Mouse (Mus musculus) liver, embryonic 16.5 days (tissue): ENCODE measurements around the gene Map4k1. TPM values are rescaled to one million over a fixed set of nuclear protein-coding genes. Genes with fewer than 3 reads are reported as not detected.

Source experiments
- ATAC-seq: fragments of 200-750 bp; cut with Nextera tagmentation; 2 replicates; pipeline ENCODE4 v1.8.0; 2017; ENCODE audit warnings: low read depth, mild to moderate bottlenecking, moderate number of reproducible peaks, moderate library complexity
- H3K27ac ChIP-seq: fragments of 300-500 bp; sonication (generic); 2 replicates; pipeline ENCODE4 v1.5.1; 2014; ENCODE audit warnings: mild to moderate bottlenecking, low read length
- H3K27me3 ChIP-seq: fragments of 300-500 bp; sonication (generic); 2 replicates; pipeline ENCODE4 v1.6.1; 2014; ENCODE audit warnings: low read depth, low read length, mixed read lengths; ENCODE audit not compliant: control insufficient read depth, insufficient read depth
- H3K36me3 ChIP-seq: fragments of 300-500 bp; sonication (generic); 2 replicates; pipeline ENCODE4 v1.6.1; 2014; ENCODE audit warnings: mild to moderate bottlenecking; ENCODE audit not compliant: control insufficient read depth, insufficient read depth
- H3K4me1 ChIP-seq: fragments of 300-500 bp; sonication (generic); 2 replicates; pipeline ENCODE4 v1.6.1; 2014; ENCODE audit warnings: low read depth, low read length, mixed read lengths; ENCODE audit not compliant: control insufficient read depth
- H3K4me2 ChIP-seq: fragments of 300-500 bp; sonication (generic); 2 replicates; pipeline ENCODE4 v1.6.1; 2014; ENCODE audit warnings: low read depth, low read length, mixed read lengths
- H3K4me3 ChIP-seq: fragments of 300-500 bp; sonication (generic); 2 replicates; pipeline ENCODE4 v1.5.1; 2014; ENCODE audit warnings: low read depth, mild to moderate bottlenecking, low read length
- H3K9ac ChIP-seq: fragments of 300-500 bp; sonication (generic); 2 replicates; pipeline ENCODE4 v1.6.1; 2014; ENCODE audit warnings: low read depth, low read length
- H3K9me3 ChIP-seq: fragments of 300-500 bp; sonication (generic); replicated peaks from 2 replicates; pipeline ENCODE4 v1.6.1; 2016; ENCODE audit warnings: low read length; ENCODE audit not compliant: control insufficient read depth
- WGBS: fragments of 180-500 bp; shearing (Covaris S2); extraction: QIAGEN DNeasy Blood & Tissue Kit; methylation state at CpG from one replicate; pipeline ENCODE4 v1.1.7; 2014; ENCODE audit not compliant: insufficient replicate concordance; 5-methylcytosine and 5-hydroxymethylcytosine counted together
- polyA plus RNA-seq: library from polyadenylated mRNA; unstranded; fragments of >200 nt; fragmentation: Nextera tagmentation; extraction: Ambion mirVana; gene quantifications from 2 replicates; pipeline ENCODE4 v1.2.1, GENCODE M21; 2015

Gene Map4k1
- polyA plus RNA-seq: 28.3 and 30.2 TPM in 2 replicates

GRCm38 (mm10) chr7:28981651-28982273 is at the start of gene Map4k1, which contains the start of gene Eif3k:
TSS of gene Map4k1 (plus strand) at chr7:28982050.
TSS of gene Eif3k (minus strand) at chr7:28981864.
- under 1% methylated on average over 36 of the region's 36 CpGs for WGBS
- H3K4me1 ChIP-seq: peaks cover 24% of the 10 kb centered on the region

DNA sequence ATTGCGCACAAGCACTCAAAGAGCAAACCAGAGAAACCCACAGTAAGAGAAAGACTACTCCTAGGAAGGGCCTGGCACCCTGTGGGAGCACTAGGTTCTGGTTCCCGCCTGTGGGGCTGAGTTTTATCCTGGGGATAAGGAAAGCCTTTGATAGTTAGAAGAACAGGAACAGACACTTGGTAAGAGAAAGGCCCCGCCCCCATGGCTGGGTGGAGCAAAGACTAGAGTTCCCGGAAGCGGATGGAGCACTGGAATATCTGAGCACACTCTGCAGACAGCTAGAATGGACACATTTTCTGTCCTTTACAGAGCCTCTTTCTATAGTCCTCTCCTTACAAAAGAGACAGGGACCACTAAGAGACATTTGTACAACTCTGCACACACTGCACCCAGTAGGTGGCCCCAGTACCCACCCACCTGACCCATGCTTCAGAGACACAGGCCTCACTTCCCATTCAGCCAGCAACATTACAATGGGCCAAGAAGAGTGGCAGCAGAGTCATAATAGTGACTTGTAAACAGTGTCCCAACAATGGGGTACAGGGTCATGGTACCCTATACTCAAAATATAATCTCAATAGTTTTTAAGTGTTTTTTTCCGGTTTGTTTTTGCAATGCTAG is 49.3 kb upstream of the Map4k1 start:
- peaks cover 41% of the 10 kb centered on the region for H3K4me1 ChIP-seq

More at GRCm38 (mm10) chr7:28981651-28982273, at the start of gene Map4k1, which contains the start of gene Eif3k:
- no peaks in the 10 kb centered on the region for H3K27me3 ChIP-seq
- peak within 1 kb of the TSS; percentile 95 for H3K27ac ChIP-seq
- peaks cover 23% of the 10 kb centered on the region for H3K36me3 ChIP-seq
- H3K9ac ChIP-seq: peak within 1 kb of the TSS; percentile 88
- H3K4me2 ChIP-seq: peak within 1 kb of the TSS; percentile 99
- ATAC-seq: peak; percentile 94
- H3K4me3 ChIP-seq: peak within 1 kb of the TSS; percentile 75
- no peaks in the 10 kb centered on the region for H3K9me3 ChIP-seq

GRCm38 (mm10) chr7:28933825-28934224 is 48.0 kb upstream of the Map4k1 start:
- no peak overlapping the region for H3K4me2 ChIP-seq
- no peak for ATAC-seq
- H3K9me3 ChIP-seq: no peaks in the 10 kb centered on the region
- WGBS: 75% methylated on average over 2 of the region's 2 CpGs
- H3K4me3 ChIP-seq: no peak overlapping the region
- no peaks in the 10 kb centered on the region for H3K27me3 ChIP-seq
- H3K4me1 ChIP-seq: peaks cover 40% of the 10 kb centered on the region
- H3K36me3 ChIP-seq: no peaks in the 10 kb centered on the region
- no peak overlapping the region for H3K27ac ChIP-seq
- H3K9ac ChIP-seq: no peak overlapping the region

More for the DNA sequence above, 49.3 kb upstream of the Map4k1 start:
- Histone ChIP-seq H3K27ac (no peak overlapping the region), H3K4me2 (no peak overlapping the region), H3K36me3 (no peaks in the 10 kb centered on the region), H3K27me3 (no peaks in the 10 kb centered on the region), H3K4me3 (no peak overlapping the region), H3K9ac (no peak overlapping the region), H3K9me3 (no peaks in the 10 kb centered on the region)
- 63% methylated on average over 6 of the region's 6 CpGs for WGBS
- ATAC-seq: no peak; the same call in 1 of the 2 replicates

- no peak overlapping the region for H3K9ac ChIP-seq
- WGBS: 60% methylated on average over 4 of the region's 4 CpGs
- no peak overlapping the region for H3K27ac ChIP-seq
Observed at GRCm38 (mm10) chr7:28936787-28937186, 45.1 kb upstream of the Map4k1 start.

GRCm38 (mm10) chr7:28938654-28939053 is 43.2 kb upstream of the Map4k1 start:
- no peak for ATAC-seq
- peaks cover 41% of the 10 kb centered on the region for H3K4me1 ChIP-seq
- no peak overlapping the region for H3K9ac ChIP-seq
- no peaks in the 10 kb centered on the region for H3K9me3 ChIP-seq
- H3K27me3 ChIP-seq: no peaks in the 10 kb centered on the region
- no peak overlapping the region for H3K4me3 ChIP-seq
- H3K4me2 ChIP-seq: no peak overlapping the region
- H3K36me3 ChIP-seq: no peaks in the 10 kb centered on the region
- no peak overlapping the region for H3K27ac ChIP-seq
- WGBS: 52% methylated on average over 4 of the region's 4 CpGs

More at GRCm38 (mm10) chr7:28936787-28937186, 45.1 kb upstream of the Map4k1 start:
- Histone ChIP-seq H3K9me3 (no peaks in the 10 kb centered on the region), H3K4me1 (peaks cover 41% of the 10 kb centered on the region), H3K4me2 (no peak overlapping the region), H3K27me3 (no peaks in the 10 kb centered on the region), H3K4me3 (no peak overlapping the region), H3K36me3 (no peaks in the 10 kb centered on the region)
- ATAC-seq: no peak

DNA sequence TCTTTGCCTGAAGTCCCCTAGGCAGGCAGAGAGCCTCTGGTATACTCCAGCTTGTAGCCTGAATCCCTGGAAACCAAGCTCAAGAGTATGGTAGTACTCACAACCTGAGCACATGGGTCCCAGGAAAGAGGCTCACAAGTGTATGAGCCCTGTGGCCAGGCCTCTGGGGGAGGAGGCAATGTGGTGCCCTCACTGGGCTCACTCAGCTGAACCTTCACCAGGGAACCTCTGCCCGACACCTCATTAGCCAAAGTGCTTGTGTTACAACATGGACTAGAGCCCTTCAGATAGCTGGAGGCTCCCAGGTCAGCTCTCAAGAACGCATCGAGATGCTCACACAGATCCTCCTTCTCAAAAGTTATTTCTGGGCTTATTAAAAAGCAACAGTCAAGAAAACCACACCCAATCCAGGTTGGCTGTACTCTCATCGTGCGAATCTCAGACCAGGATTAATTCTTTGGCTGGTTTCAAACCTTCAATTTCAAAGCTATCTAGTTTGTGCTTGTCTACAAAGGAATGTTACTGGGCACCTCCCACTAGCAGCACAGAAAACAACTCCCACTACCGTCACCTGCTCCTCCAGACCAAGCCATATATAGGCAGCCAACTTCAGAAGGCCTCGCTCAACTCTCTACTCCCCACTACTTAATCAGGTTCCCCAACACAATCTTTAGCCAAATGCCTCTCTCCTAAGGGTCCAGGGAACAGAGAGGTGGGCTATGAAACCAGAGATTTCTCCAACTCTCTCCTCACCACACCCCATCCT is 42.2 kb upstream of the Map4k1 start:
- WGBS: 78% methylated on average over 7 of the region's 7 CpGs
- no peak for ATAC-seq
- Histone ChIP-seq H3K27ac (no peak overlapping the region), H3K27me3 (no peaks in the 10 kb centered on the region), H3K4me2 (no peak overlapping the region), H3K9ac (no peak overlapping the region), H3K4me1 (peaks cover 41% of the 10 kb centered on the region), H3K36me3 (no peaks in the 10 kb centered on the region), H3K9me3 (no peaks in the 10 kb centered on the region), H3K4me3 (no peak overlapping the region)

GRCm38 (mm10) chr7:28941129-28941528 is 40.7 kb upstream of the Map4k1 start:
- H3K27ac ChIP-seq: peak overlapping the region; percentile 3
- no peaks in the 10 kb centered on the region for H3K9me3 ChIP-seq
- no peak overlapping the region for H3K4me3 ChIP-seq
- H3K36me3 ChIP-seq: no peaks in the 10 kb centered on the region
- H3K27me3 ChIP-seq: no peaks in the 10 kb centered on the region
- 72% methylated on average over 4 of the region's 4 CpGs for WGBS
- ATAC-seq: no peak
- no peak overlapping the region for H3K9ac ChIP-seq
- H3K4me2 ChIP-seq: no peak overlapping the region
- H3K4me1 ChIP-seq: peaks cover 47% of the 10 kb centered on the region

DNA sequence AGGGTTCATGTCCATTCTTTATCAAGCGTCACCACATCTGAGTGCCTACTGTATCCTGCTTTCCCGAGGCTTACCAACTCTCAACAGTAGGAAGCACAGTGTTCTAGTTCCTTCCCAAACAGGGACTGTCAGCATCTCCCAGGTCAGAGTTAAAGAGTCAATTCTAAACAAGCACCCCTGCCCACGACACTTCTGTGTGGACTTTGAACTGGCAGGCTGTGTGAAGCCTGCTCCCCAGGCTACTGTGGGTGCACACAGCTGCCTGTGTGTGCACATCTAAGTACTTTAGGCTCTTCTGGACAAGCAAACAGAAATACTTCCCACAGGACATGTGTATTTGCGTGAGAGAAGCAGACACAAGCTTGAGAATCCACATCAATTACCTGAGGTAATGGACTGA is 40.3 kb upstream of the Map4k1 start:
- Histone ChIP-seq H3K27me3 (no peaks in the 10 kb centered on the region), H3K36me3 (no peaks in the 10 kb centered on the region), H3K9me3 (no peaks in the 10 kb centered on the region), H3K9ac (no peak overlapping the region), H3K4me3 (no peak overlapping the region), H3K4me1 (peaks cover 51% of the 10 kb centered on the region), H3K27ac (peak overlapping the region; percentile 3), H3K4me2 (no peak overlapping the region)
- WGBS: 59% methylated on average over 4 of the region's 4 CpGs
- ATAC-seq: peak; percentile 61
